Mouse (Mus musculus): ENCODE results near the gene Copb2. TPM values are rescaled to one million over a fixed set of nuclear protein-coding genes. Genes with fewer than 3 reads are reported as not detected.

Gene Copb2
- total RNA-seq, 2 experiments from 2014 or later: 89.2 to 92.7 TPM

DNA sequence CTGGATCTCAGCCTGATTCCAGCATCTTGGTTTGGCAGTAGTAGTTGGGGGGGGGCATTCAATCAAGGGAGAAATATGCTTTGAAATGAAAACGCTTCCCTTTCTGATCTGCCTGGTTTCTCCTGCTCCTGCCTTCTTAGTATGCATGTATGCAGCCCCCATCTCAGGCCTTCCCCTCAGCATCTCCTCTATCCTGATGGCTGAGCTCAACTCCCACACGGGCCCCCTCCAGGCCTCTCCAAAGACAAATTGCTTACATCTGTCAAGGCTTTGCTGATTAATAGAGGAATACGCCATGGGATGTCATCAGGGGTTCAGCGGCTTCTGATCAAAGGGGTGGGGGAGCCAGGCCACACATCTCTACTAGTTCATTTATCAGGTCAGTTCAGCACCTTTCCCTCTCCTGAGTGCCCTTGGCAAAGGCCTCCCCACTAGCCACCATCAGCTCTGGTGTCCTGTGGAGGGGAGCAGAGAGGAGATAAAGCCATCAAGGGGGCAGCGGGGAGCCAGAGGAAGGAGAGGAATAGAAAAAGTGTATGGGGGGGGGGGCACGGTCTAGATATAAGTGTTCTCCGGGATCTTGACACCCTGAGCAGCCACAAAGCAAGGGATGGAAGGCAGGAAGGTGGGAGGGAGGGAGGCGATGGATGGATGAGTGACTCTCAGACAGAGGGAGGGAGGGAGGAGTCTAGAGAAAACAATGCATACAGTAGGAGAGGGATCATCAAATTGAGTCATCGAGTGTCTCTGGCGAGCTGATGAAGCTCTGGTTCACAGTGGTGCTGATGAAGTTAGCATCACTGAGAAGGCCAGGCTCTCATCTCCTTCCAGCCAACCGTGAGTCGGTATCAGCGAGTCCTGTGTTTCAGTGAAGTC, 70.0 kb downstream of the Copb2 start:
- no peak for DNase-seq (ENCODE audit: low spot score in 2 of 2)

Other genes with a start within 250 kb of the Copb2 start
- gene Rbp1, start 140.8 kb upstream of the Copb2 start, total RNA-seq (2021): 1 to 10 TPM; 6.7 to 7.2 TPM
- gene Rbp2, start 77.6 kb upstream of the Copb2 start, total RNA-seq (2021): not detected
- 10 to 100 TPM; 29.3 to 30.0 TPM for gene Mrps22, start 37.9 kb downstream of the Copb2 start, total RNA-seq (2021)

Measured in left cerebral cortex, adult 18-20 months (tissue).